Mouse (Mus musculus) right cerebral cortex, postnatal 25 days (tissue): Measurements from ENCODE around the gene Dnmt3c.
"Not testable (repeated sequence)": the region's sequence is repeated elsewhere in the genome, so short reads cannot be mapped to it uniquely, and the experiment has no call there.

ENCODE experiments used
- DNase-seq: peaks from one replicate; pipeline ENCODE4 v3.0.0; 2022

Dnmt3c gene

DNA sequence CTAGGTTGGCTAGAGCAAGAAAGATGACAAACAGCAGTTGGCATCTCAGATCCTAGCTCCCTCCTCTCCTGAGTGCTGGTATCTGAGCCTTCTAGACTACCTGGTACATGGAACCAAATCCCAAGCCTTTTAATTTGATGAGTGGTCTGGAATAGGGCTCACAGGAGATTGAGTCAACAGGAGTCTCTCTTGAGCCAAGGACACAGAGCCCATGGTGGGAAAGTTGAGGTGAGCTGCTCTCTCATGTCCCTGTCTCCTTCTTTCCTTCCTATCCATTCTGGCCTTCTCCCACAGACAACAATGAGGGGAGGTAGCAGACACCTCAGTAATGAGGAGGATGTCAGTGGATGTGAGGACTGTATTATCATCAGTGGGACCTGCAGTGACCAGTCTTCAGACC is at the start of gene Dnmt3c:
Gene Dnmt3c (plus strand): TSS at position 301 of the 400 bp plus-strand sequence.
- no peak for DNase-seq

- DNase-seq = no peak
These were observed 47.6 kb upstream of the Dnmt3c start for GRCm38 (mm10) chr2:153648773-153649297.

DNA sequence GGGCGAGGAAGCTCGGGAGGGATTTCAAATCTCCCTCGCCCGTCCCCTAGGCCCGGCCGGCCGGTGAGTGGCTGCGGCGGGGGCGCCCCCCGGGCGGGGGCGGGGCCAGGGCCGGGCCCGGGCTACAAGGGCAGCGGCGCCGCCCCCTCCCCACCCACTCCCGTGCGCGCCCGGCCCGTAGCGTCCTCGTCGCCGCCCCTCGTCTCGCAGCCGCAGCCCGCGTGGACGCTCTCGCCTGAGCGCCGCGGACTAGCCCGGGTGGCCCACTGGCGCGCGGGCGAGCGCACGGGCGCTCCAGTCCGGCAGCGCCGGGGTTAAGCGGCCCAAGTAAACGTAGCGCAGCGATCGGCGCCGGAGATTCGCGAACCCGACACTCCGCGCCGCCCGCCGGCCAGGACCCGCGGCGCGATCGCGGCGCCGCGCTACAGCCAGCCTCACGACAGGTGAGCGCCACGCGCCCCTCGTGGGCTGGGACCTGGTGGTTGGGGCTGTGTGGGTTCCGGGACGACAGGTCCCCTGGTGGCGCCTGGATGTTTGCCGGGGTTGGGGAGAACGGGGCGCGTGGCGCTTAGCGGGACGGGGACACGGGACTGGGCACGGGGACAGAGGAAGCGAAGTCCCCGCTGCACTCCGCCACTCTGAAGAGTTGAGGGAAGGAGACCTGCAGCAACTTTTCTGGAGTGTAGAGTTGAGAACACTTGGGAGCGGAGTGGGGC is 47.0 kb upstream of the Dnmt3c start, which contains the start of gene Dnmt3b:
Gene Dnmt3b (plus strand): TSS at position 153 of the 716 bp plus-strand sequence.
- peak; percentile 55 for DNase-seq

- no peak for DNase-seq
These were observed 46.3 kb upstream of the Dnmt3c start for GRCm38 (mm10) chr2:153650014-153650687.

- no peak for DNase-seq
These were observed 44.8 kb upstream of the Dnmt3c start for GRCm38 (mm10) chr2:153651681-153652080.

DNA sequence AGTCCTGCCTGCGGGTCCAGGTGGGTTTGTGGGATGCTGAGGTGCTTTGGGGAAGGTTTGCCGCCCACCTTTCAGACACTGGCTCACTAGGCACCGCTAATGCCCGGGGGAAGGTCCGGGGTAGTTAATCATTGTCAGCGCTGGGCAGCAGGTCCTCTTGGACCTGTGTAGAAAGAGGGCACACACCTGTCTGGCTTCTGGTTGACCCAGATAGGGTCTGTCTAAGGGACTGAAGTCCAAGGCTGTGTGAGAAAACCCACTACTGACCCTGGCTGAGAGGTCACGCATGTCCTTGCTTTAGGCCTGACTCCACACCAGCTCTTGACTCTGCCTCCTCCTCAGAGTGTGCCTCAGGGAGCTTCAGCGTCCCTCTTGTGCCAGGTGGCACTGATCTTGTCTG is 38.8 kb upstream of the Dnmt3c start:
- DNase-seq = not testable (repeated sequence)

DNA sequence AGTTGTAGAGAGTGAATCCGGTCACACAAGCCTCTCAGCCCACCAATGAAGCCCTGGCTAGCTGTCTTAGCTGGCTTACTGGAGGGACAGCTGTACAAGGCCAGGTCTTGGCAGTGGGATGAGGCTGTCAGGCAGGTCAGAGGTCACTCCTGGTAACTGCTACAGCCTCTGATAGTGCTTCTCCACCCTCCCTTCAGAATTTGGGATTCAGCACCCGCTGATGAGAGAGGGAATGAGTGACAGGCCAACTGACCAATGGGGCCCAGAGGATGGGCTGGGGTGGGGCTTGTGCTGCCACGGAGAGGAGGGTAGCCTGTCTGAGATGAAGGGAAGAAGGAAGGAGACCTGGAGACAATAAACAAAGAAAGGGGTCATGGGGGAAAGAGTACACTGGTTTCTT is 35.8 kb upstream of the Dnmt3c start:
- DNase-seq = no peak

- DNase-seq = no peak
These were observed 31.1 kb upstream of the Dnmt3c start for GRCm38 (mm10) chr2:153665401-153665800.

DNA sequence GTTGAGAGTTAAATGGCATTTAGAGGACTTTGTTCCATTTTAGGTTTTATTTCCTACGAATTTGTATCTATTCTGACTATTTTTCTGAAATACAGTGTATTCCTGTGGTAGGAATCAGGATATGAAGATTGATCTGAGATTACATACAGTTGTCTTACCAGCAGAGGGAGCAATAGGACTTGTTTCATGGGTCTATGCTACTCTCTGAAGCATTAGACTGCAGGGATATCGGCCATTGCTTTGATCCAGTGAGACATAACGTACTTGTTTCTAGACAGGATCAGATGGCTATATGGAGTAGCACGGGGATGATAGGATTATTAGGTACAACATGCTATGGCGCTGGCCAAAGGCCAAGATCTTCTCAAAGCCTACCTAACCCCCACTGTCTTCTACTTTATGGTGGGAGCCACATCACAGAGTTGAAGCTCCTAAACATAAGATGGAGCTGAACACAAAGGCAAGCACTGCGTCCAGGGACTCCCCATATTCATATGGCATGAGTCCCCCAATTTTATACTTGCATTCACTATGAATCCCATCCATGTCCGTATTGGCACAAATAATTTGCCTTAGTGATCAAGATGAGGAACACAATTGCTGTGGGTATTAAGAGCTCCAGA is 27.6 kb upstream of the Dnmt3c start:
- peak; percentile 16 for DNase-seq

DNA sequence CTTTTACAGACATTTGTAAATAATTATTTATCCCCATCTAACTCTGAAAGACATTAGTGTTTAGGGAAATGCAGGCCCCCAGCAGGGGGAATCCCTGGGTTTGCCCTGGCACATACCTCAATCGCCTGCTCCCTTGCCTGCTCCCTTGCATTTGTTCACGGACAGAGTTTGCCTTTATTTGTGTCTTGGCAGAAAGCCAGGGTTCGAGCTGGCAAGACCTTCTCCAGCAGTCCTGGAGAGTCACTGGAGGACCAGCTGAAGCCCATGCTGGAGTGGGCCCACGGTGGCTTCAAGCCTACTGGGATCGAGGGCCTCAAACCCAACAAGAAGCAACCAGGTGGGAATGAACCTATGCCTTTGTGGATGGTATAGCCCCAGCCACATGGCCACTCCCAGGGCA is 26.3 kb upstream of the Dnmt3c start:
- no peak for DNase-seq

- DNase-seq = no peak
These were observed 23.8 kb upstream of the Dnmt3c start for GRCm38 (mm10) chr2:153672619-153673018.

GRCm38 (mm10) chr2:153675364-153675763 is 21.1 kb upstream of the Dnmt3c start:
- DNase-seq = not testable (repeated sequence)

- no peak for DNase-seq
These were observed 19.5 kb upstream of the Dnmt3c start for GRCm38 (mm10) chr2:153676944-153677343.

- DNase-seq = no peak
These were observed 18.9 kb upstream of the Dnmt3c start for GRCm38 (mm10) chr2:153677550-153677949.

DNA sequence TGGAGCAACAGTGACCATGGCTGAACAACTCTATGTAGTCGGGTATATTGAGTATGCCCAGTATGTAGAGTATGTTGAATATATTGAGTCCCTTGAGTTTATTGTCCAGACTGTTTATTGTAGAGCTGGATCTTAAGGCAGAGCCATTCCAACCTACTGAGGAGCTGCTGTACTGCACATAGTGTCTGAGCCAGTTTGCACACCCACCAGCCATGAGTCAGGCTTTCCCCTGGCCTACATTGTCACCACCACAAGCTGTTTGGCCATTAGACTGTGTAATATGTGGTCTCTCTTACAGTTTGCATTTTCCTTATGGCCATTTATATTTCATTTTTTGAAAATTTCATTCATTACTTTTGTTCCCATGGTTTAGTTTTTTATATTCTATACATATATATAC is 16.5 kb upstream of the Dnmt3c start:
- DNase-seq = peak; percentile 18

- not testable (repeated sequence) for DNase-seq
These were observed 3.0 kb upstream of the Dnmt3c start for GRCm38 (mm10) chr2:153693413-153693812.

DNA sequence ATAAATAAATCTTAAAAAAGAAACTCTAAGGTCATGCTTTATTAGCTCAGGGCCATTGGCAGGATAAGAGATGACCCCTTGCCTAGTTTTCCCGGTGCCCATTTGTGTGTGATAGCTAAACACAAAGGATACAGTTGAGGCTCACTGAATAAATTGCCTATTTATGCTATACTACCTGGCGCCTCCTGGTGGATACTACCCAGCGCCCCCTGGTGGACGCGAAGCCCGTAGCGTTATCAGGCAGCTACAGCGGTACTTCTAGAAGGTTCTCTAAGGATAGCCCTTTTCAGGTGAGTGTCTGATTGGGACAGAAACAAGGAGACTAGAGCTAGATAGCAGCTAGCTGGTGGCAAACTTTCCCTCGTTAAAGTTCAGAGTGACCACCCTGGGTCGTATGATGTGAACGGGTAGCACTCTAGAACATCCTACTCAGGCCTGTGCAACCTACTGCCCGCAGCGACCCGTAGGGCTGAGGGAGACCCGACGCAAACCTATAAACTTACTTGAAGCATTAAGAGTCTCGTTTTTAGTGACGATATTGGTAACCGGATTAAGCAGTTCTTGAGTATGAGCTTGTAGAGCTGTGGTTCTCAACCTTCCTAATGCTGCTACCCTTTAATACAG is 1.9 kb upstream of the Dnmt3c start:
- no peak for DNase-seq

GRCm38 (mm10) chr2:153703389-153703788 is 6.9 kb downstream of the Dnmt3c start:
- no peak for DNase-seq

DNA sequence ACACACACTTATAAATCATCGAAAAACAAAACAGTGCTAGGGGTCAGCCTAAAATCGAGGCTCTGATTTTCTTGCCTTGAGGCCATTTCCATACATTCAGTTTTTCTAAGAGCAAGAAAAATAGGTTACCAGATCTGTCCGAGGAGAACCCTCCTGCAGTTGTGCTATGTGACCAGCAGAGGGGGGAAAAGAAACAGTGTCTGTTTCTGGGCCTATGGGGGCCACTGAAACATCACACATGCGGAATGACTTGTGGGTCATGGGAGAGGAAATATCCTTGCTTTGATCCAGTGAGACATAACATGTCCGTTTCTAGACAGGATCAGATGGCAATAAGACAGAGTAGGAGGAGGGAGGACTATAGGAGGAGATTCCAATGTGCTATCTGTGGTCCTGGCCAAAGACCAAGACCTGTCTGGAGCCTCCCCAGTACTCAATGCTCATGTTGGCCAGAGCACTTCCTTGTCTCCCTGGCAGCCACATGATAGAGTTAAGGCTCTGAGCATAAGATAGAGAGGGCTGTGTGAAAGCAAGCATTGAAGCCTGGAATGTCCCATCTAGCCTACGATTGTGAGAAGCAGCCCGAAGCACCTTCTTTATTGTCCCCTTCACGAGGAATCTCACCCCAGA is 14.4 kb downstream of the Dnmt3c start:
- no peak for DNase-seq

DNA sequence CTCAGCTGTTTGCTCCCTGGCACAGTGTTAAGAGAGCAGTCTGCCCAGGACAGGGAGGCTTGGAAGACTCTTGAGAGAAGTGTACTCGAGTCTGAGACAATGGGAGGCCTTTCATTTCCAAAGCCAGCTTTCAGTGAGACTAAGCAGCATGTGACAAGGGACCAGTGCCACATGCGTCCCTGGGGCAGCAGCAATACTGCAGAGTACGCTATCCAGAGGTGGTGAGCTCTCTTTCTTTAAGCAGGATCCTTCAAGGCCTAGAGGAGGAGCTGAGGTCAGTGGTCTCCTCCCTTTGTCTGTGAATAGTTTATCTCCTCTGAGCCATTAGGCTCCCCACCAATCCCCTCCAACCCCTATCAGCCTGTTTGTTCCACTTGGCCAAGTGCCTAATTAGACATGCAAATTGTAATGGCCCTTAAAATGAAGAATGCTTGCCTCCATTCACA is 16.2 kb downstream of the Dnmt3c start:
- no peak for DNase-seq

- DNase-seq = peak; percentile 35
These were observed 16.8 kb downstream of the Dnmt3c start for GRCm38 (mm10) chr2:153713227-153713626.

- DNase-seq = not testable (repeated sequence)
These were observed 21.4 kb downstream of the Dnmt3c start for GRCm38 (mm10) chr2:153717861-153718260.

DNA sequence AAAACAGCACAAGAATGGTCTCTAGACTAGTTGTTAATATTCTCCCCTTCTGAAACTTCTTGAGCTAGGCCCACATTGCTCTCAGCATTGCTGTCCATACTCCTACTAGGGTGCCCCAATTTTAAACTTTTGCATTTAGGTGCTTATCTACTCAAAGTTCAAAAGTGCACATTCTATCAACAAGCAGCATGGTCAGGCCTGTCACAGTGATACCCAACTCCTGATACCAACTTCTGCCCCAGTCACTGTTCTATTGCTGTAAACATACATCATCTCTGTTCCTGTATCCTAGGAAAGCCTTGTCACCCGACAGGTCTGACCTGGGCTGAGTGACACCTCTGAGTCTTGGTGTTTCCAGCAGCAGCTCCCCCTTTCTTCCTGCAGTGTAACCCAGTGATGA is 26.6 kb downstream of the Dnmt3c start:
- no peak for DNase-seq
